Mouse (Mus musculus): ENCODE measurements around the gene Afdn.

The Afdn gene

DNA sequence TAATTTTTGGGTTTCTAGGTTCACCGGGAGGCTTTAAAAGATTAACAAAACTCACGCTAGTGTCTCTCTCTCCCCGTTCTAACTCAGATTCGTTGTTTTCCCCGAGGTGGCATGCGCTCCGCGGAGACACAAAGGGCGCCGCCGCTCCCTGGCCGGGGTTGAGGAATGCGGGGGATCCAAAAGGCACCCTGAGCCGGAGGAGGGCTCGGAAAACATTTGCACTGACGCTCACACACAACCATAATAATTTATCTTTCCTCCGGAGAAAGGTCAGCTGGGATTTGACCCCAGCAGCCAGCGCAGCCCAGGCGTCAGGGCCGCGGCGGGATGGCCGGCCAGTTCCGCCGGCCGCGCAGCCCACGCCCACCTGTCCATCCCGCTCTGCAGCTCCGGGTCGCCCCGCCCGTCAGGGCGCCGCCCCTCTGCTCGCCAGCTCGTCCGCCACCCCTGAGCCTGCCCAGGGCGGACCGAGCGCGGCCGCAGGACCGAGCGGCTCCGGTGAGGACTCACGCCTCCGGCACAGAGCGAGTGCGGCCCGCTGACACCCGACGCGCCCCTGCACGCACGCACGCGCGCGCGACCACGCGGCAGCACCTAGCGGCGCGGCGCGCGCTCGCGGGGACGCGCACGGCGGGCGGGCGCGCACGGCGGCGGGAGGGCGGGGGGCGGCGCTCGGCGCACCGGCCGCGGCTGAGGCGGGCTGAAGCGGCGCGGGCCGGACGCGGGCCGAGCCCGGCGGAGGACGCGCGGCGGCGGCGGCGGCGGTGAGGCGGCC, at the start of gene Afdn:
Afdn (plus strand) TSS at position 687 of the 775 bp plus-strand sequence.
- DNase-seq (ENCODE audit: low spot score): peak; percentile 92

DNA sequence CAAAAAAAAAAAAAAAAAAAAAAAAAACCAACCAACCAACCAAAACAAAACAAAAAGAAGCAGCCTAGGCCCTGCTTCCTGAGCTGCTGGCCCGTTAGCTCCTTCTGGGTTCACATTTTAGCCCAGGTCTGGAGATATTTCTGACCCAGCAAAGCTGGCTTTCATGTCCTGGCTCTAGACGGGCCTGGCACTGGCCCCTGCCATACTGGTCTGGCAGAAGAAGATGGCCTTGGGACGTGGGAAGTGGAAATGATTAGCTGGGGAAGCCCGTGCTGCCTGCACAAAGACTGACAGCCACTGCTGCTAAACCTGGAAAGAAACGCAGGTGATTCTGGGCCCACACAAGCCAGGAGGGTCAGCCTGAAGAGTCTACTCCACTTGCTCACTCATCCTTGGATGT, 49.2 kb upstream of the Afdn start:
- no peak for DNase-seq (ENCODE audit: low spot score)

DNA sequence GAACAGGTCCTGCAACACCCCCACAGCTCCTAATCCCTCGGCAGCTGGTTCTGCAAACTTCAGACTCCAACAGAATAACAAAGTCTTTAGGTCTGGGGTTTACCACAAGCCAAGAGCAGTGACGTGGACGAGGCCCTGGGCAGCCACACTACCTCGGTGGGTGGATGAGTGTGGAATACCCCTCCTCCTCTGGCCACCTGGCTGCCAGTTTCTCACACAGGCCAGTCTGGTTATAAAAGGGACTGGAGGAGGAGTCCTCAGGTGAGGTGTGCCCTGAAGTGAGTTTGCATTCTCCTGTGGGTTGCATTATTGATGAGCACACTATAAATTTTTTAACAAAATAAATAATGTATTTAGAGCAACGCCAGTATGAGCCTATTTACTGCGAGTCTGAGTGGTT, 48.2 kb upstream of the Afdn start:
- no peak for DNase-seq (ENCODE audit: low spot score)

DNA sequence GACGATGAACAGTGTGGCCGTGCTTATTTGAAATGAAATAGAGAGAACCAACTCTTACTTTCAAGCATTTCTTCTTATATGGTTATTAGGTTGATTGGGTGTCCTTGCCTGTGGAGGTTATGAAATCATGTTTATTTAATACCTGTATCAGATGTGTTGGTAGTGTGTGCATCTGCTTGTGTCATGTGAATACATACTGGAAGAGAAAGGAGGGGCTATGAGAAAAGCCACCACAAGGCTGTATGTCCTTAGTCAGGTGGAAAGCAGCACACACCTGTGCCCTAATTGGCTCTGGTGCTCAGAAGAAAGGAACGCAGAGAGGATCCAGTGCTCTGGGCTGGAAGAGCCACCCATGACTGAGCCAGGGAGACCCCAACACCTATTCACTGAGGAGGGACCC, 47.8 kb upstream of the Afdn start:
- no peak for DNase-seq (ENCODE audit: low spot score)

DNA sequence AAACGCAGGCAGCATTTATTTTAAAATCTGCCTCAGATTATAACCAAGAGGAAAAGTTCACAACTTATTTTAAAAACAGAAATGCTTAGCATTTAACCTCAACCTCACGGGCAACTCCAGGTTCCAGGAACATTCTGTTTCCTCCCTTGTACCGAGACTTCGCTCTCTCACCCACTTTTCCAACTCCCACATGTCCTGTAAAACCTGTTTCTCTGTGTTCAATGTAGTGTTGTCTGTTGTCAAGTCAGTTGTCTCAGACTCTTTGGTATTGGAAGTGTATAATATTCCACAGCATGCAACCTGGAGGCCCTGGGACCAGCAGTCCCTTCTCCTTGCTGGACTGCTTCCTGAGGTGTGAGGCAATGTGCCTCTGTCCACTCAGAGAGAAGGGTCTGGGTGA, 46.2 kb upstream of the Afdn start:
- DNase-seq (ENCODE audit: low spot score): no peak

DNA sequence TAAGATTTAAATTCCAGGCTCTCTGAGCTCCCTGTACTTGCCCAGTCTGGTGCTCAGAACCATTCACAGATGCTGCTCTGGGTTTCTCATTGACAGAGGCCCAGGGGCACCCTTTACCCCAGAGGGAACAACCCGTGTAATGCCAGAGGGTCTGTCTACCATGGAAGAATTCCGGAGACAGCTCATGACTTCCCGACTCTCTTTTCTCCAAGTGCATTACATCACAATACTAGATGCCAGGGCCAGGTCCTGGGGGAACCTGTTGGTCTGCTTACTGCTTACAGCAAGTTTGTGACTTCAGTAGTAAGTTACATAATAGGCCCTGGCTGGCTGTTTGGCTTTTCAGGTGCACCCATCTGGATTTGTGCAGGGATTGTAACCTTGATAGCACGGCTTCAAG, 45.7 kb upstream of the Afdn start:
- no peak for DNase-seq (ENCODE audit: low spot score)

DNA sequence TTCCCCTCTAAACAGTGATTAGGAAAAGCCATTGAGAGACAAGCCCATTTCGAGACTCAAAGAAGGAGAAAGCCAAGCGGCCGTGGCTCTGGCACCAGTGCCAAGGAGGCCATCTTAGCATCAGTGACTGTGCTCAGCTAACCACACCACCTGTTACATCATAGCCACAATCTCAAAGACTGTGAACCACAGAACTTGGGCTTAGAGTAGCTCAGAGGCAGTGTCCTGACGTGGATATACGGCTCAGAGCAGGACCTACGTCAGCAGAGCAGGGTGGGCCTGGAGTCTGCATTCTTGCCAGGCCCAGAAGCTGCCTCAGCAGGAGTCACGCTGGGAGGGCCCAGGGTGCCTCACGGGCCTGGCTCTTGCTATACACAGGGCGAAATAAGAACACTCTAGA, 44.8 kb upstream of the Afdn start:
- no peak for DNase-seq (ENCODE audit: low spot score)

DNA sequence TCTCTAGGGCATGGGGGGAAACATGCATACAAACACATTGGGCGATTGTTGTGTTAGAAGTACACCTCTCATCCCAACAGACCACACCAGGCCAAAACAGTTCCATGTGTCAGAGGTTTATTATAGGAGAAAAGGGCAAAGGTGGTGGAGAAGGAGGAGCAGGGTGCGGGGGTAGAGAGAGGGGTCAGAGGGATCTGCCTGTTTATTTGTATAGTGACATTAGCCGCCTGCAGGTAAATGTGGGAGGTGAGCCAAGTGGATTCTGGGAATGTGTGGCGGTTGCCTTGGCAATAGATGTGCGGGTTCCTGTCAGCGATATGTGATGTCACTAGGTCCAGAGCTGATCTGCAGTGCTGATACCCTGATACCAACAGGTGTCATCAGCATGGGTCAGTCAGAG, 44.0 kb upstream of the Afdn start:
- no peak for DNase-seq (ENCODE audit: low spot score)

DNA sequence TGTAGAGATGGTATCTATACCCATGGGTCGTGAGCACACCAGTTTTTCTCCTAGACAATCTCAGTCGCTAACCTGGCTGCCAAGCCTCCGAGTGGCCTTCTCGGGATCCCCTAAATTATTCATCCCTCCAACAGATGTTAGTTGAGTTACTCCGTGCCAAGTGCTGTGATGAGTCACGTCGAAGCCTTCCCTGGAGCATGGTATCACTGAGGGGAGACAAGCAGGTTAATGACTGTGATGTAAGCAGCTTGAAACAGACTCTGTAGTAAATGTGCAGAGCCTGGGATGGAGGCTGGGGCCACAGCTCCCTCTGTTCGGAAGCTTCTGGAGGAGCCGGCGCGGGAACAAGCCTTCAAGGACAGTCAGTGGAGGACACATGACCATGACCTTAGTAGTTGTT, 42.9 kb upstream of the Afdn start:
- no peak for DNase-seq (ENCODE audit: low spot score)

DNA sequence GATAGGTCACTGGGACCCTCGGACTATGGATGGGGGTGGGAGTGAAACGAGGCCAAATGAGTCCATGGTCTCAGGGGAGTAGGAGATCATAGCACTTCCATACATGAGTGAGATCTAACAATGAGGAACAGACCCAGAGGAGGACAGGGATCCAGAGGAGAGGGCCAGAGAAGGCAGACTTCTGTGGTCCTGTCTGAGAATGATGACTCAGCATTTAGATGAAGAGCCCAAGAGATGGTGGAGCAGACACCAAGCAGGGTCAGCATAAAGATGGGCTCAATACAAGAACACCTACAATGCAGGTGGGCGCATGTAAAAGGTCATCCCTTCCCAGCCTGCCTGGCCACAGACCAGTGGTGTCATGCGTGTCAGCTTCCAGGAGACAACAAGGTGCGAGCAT, 40.2 kb upstream of the Afdn start:
- no peak for DNase-seq (ENCODE audit: low spot score)

DNA sequence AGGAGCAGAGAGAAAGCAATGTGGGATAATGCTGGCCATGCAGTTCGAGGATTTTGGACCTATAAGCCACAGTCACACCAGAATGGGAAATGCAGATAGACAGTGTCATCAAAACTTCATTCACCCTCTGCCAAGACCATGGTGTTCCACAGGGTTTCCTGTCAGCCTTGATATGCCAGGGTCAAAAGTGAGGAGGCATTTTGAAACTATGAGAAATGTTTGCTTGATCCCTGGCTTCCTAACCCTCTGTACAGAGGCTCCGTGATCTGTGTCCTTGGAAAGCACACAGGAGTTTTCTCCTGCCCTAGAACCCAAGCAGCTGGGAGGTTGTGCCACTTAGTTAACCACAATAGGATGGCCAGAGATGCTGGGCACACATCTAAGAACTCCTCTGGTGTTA, 39.0 kb upstream of the Afdn start:
- DNase-seq (ENCODE audit: low spot score): no peak

DNA sequence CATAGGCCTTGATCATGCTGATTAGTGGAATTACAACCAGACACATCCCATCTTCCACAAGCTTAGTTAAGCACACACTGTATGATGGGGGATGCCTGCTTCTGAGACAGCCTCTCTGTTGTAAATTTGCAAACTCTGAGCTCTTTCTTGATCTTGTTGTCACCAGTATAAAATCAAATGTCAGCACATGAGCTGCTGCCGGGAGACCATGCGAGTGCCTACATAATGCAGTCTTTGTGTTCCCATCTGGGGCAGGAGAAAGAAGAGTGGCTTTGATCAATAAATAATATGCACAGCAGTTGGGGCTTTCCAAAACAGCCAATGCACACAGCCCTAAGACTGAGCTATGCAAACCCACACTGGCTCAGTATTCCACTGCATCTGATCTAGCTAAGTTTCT, 37.9 kb upstream of the Afdn start:
- no peak for DNase-seq (ENCODE audit: low spot score)

DNA sequence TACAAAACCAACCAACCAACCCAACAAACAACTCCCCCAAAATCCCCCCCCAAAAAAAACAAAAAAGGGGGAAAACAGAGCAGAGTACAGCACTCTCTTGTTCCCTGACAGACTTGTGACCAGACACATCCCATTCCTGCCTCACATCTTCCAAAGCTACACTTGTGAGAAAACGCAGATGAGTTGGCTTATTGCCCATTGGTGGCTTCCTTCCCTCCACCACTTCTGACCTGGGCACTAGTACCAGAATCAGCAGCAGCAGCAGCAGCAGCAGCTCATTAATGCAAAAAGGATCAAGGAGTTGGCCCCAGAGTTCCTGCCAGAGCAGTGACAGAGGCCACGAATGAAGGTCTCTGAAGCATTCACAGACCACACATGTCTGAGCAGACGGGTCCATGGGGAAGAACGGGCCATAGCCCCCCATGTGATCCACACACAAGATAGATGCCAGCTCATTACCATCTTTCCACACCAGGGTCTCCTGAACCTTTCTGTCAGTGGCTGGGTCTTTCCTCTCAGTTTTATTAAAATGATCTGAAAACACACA, 35.3 kb upstream of the Afdn start:
- DNase-seq (ENCODE audit: low spot score): no peak

DNA sequence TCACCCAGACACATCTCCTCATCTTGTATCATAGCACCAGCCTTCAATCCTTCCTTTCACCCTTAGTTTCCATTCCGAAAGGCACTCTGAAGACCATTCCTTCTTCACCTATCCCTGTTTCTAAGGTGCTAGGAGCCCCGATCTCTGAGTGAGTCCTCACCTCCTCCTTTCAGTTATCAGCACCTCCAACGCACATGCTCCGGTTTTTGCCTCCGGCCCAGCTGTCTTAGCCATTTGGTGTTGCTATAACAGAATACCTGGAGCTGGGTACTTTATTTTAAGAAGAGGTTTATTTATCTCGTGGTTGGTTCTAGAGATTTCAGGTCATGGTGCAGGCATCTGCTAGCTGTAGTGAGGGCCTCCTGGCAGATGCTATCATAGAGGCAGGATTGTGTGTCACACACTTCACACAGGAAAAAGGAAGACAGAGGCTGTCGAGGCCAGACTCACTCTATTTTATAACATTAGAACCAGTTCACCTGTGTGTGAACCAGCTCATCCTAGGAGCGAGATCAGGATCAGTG, 33.4 kb upstream of the Afdn start:
- DNase-seq (ENCODE audit: low spot score): no peak

DNA sequence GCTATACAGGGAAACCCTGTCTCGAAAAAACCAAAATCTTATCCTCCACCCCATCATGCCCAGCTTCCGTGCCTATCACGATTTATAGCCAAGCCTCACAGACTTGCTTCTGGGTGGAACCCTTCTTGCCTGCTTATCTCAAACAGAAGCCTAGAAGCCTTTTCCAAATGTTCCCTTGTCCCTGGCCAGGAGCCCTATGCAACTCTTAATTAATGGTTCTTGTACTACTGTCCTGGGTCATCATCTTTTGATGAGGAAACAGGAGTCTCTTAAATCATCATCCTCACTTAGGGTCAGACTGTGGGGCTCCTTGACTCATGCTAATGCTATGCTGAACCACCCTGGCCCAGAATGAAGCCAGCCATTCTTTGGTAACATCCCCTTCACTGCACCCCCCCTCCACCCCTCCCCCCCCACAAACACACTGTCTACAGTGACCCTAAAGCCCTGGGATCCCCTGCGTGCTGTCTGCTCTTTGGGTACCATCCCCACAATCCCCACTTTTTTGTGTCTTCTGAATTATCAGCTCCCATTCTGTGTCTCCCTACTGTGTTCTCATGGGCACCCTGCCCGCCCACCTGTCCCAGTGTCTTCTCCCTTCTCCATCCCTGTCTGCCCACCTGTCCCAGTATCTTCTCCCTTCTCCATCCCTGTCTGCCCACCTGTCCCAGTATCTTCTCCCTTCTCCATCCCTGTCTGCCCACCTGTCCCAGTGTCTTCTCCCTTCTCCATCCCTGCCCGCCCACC, 29.2 kb upstream of the Afdn start:
- no peak for DNase-seq (ENCODE audit: low spot score)

DNA sequence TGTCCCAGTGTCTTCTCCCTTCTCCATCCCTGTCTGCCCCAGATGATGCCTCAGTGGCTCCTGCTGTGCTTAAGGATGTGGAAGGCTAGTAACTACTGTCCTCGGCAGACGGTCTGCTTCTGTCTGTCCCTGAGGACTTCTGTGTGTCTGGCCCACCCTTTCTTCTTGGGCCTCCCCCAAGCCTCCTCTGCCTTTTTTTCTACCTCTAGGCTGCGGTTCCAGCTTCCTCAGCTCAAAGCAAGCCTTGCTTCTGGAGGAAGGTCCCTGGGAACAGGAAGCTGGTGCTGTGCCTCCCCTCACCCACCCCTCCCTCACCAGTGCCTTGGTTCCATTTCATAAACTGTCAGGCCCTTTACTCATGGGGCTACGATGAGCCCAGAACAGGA, 28.6 kb upstream of the Afdn start:
- no peak for DNase-seq (ENCODE audit: low spot score)

DNA sequence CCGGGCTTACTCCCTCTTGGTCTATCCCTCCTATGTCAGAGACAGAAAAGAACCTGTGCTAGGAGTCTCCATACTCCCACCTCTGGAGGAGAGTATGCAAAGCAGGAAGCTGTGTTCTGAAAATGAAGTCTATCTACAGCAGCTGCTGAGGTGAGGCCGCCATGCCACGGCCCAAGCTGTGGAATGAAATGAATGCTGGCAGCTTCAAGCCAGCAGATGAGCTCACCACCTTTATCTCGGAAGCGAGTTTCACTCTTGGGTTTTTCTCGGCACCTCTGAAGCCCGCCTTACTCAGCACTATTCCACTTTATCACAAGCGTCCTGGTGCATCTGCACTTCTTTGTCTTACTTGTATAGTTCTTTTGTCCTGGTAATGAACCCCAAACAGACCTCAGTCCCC, 27.7 kb upstream of the Afdn start:
- DNase-seq (ENCODE audit: low spot score): no peak

DNA sequence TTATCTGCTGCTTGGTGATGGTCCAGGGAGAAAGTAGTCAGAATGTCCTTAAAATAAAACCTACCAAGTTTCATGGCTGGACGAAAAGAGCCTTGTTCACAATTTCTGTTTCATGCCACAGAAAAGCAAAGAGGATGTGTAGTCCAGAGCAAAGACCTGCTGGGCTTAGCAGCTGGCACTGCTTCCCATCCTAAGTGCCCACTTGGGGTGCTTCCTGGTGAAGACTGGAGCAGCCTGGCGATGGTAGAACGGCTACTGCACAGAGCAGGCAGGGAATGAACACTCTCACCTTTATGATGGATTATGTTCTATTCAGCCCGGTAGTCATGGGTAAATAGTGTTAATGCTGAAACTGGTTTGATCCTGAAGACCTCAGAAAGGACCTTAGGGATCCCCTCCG, 26.4 kb upstream of the Afdn start:
- no peak for DNase-seq (ENCODE audit: low spot score)

DNA sequence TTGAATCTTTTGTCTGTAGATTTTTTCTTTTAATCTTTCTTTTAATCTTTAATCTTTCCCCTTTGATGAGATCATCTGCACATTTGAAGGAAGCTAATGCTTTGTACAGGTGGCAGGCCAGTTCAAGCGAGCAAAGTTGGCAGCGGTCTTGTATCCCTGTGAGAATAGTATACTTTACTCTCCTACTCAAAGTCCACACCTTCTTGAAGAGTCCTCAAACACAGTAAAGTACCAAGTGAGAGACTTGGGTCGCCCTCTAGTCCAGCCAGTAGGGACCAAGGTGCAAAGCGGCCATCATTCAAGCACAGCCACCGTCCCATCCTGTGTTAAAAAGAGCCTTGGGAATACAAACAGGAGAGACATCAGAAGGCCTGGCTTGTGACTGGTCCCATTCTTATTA, 25.3 kb upstream of the Afdn start:
- no peak for DNase-seq (ENCODE audit: low spot score)

DNA sequence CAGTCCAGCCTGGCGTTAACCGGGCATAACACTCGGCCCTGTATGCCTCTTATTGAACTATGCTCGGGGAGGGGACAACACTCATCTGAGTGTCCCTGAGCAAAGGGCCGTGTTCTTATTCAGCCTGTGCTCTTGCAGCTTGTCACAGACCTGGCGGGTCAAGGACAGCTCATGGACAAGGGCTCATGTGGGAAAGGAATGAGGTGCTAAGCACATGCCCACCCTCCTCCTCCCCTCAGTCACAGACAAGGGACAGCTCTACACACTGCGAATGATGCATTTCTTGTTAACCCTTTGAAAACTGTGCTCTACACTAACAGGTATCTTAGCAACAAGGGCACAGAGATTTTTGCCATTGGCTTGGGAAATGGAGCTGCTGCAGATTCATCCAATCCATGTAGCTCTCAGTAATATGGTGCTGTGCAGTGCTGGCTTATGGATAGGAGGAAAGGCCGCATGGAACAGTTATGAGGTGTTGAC, 24.5 kb upstream of the Afdn start:
- DNase-seq (ENCODE audit: low spot score): no peak

DNA sequence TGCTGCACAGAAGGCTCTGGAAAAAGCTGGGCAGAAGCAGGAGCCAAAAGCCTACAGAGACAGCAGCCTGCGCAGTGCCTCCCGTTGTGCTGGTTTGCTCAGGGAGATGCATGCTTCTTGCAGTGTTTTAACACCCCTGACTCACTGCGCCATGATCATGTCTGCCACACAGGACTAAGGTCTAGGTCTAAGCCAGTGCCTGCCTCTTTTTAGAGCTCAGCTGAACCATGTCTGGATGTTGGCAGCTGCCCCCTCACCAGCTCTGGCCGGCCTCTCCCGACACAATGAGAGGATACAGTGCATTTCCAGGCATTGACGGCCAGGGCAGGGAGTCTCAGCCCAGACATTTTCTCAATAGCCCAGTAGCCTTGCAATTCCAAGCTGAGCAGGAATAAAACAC, 23.0 kb upstream of the Afdn start:
- DNase-seq (ENCODE audit: low spot score): no peak

DNA sequence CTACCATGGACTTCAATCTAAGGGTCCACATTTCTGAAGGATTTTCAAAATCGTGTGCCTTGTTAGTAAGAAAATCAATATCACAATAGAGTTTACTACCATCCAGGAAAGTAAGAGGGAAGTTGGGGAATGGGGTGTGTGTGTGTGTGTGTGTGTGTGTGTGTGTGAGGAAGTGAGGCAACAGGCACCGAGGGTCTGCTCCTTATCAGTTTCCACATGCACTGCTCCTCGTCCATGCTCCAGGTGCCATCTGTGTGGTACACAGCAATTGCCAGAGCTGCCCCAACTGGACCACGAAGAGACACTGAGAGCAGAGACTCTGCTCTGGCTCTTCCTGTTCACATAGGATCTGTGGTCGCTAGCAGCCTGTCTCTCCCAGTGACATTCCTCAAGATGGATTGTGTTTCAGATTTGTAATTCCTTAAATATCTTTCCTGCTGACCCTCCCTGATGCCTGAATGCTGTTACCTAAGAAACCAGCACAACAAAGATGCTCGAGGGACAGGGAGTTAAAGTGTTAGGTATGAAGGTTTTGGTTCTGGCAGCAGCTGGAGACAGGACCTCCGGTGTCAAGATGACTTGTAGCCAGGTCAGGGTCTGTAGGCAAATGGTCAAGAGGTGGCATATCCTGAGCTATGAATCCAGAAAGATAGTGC, 22.1 kb upstream of the Afdn start:
- DNase-seq (ENCODE audit: low spot score): no peak

DNA sequence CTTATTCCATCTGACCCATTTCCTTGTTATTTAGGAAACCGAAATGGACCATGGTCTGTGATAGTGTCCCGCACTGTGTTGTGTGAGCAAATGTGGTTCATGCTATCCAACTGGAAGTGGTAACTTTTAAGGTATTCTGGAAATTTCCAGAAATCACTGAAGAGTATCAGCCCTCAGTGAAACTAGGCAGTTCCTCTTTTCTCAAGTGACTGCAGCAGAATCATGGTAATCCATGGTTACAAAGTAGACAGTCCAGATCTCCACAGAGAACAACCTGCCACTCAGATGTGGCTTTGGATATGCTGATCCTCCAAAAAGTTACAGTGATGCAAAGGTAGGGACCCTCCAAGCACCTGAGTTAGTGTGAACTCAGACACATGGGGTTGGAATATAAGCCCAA, 21.4 kb upstream of the Afdn start:
- DNase-seq (ENCODE audit: low spot score): no peak
